Mouse (Mus musculus): Measurements from ENCODE around the gene Saxo1. TPM values are rescaled to one million over a fixed set of nuclear protein-coding genes. Genes with fewer than 3 reads are reported as not detected.

Saxo1 gene
- not detected in 2 replicates for polyA plus RNA-seq (2015; fragmentation: Nextera tagmentation; extraction: Ambion mirVana)

GRCm38 (mm10) chr4:86558228-86558627 is at the start of gene Saxo1:
TSS of gene Saxo1 (minus strand) at chr4:86558328.

GRCm38 (mm10) chr4:86575283-86575983 is 17.3 kb upstream of the Saxo1 start, which contains the start of gene Rraga:
TSS of gene Rraga (plus strand) at chr4:86575668.

Other genes starting within 250 kb of the Saxo1 start
- 111 and 121 TPM in 2 replicates for gene Rraga, start 17.3 kb upstream of the Saxo1 start, polyA plus RNA-seq (2015; fragmentation: Nextera tagmentation; extraction: Ambion mirVana)
- 3.9 and 4.2 TPM in 2 replicates for gene Haus6, start 53.7 kb upstream of the Saxo1 start, polyA plus RNA-seq (2015; fragmentation: Nextera tagmentation; extraction: Ambion mirVana)
- gene Plin2, start 111.7 kb upstream of the Saxo1 start, polyA plus RNA-seq (2015; fragmentation: Nextera tagmentation; extraction: Ambion mirVana) = 33.5 and 34.7 TPM in 2 replicates
- 2.4 and 3.1 TPM in 2 replicates for gene Dennd4c, start 190.2 kb upstream of the Saxo1 start, polyA plus RNA-seq (2015; fragmentation: Nextera tagmentation; extraction: Ambion mirVana)

All from neural tube, postnatal 0 days (tissue).